Mouse (Mus musculus) megakaryocyte-erythroid progenitor cell, adult 5 weeks (primary cell): ENCODE measurements around the gene Tac2. TPM values are rescaled to one million over a fixed set of nuclear protein-coding genes. Genes with fewer than 3 reads are reported as not detected.

ENCODE experiments used
- polyA plus RNA-seq: library from polyadenylated mRNA; stranded (reverse); fragments of >175 nt; gene quantifications from 2 replicates; pipeline ENCODE4 v1.2.3, GENCODE M21; 2012

Tac2 gene
- 0.56 and 0.88 TPM in 2 replicates for polyA plus RNA-seq

DNA sequence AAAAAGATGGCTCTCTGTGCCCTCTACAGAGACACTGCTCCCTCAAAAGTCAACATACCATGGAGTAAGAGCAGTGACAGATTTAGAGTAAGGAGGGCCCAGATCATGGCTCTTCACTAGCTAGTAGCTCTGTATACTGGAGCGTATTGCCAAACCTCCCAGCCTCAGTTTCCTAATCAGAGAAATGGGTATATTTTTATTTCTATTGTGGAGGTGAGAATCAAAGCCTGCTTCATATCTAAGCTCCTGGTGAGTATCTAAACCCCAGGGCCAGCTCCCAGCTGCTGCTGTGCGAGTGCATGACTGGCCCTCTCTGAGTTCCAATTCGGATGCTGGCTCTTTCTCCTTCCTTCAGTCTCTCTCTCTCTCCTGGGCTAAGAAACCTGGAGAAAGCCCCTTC is at the start of gene Tac2:
Gene Tac2, plus strand, starts transcription at position 301 of the 400 bp plus-strand sequence.

GRCm38 (mm10) chr10:127704766-127705220 is 19.5 kb upstream of the Tac2 start, which contains the start of gene Myo1a:
TSS of gene Myo1a (plus strand) at chr10:127705170.

GRCm38 (mm10) chr10:127739083-127739660 is 14.9 kb downstream of the Tac2 start, which contains the start of gene Zbtb39:
TSS of gene Zbtb39 (plus strand) at chr10:127739538.

DNA sequence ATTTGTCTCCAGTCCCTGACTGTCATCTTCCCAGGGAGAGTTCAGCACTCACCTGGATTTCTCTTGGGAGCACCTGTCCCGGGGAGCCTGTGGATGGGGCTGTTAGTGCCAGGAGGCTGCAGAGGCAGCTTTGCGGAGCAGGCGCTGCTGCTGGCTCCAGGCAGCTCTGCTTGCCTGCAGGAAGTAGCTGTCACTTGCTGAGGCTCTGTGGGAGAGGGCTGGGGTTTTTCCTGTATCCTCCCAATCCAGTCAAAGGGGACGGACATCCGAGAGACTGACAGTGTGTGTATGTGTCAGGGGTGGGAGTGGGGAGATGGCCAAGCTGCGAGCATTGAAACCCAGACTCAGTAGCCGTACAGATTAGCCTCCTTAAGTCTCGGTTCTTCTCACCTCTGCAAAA is 27.3 kb downstream of the Tac2 start, which contains the start of gene Gpr182:
Gene Gpr182, minus strand, starts transcription at position 185 of the 400 bp plus-strand sequence.

GRCm38 (mm10) chr10:127759181-127760110 is 35.2 kb downstream of the Tac2 start, which contains the start of the genes Rdh1 and Rdh16f1:
TSS of gene Rdh1 (plus strand) at chr10:127759721.
TSS of gene Rdh16f1 (plus strand) at chr10:127759787.

GRCm38 (mm10) chr10:127776011-127776410 is 51.7 kb downstream of the Tac2 start, which contains the start of gene Rdh9:
TSS of gene Rdh9 (plus strand) at chr10:127776386.

Other genes starting within 250 kb of the Tac2 start
- gene Stac3, start 222.8 kb upstream of the Tac2 start, polyA plus RNA-seq, result 1.1 and 1.8 TPM in 2 replicates
- 0.38 TPM in 1 of 2 replicates, not detected in the other for gene Ndufa4l2, start 209.5 kb upstream of the Tac2 start, polyA plus RNA-seq
- gene Shmt2, start 202.0 kb upstream of the Tac2 start, polyA plus RNA-seq, result 201 and 228 TPM in 2 replicates
- 0.10 and 0.17 TPM in 2 replicates for gene Nxph4, start 189.9 kb upstream of the Tac2 start, polyA plus RNA-seq
- 19.8 and 39.8 TPM in 2 replicates for gene Lrp1, start 103.3 kb upstream of the Tac2 start, polyA plus RNA-seq
- 48.1 and 50.8 TPM in 2 replicates for gene Stat6, start 81.5 kb upstream of the Tac2 start, polyA plus RNA-seq
- 1.4 and 2.7 TPM in 2 replicates for gene Nemp1, start 57.6 kb upstream of the Tac2 start, polyA plus RNA-seq
- 29.9 and 35.3 TPM in 2 replicates for gene Nab2, start 55.9 kb upstream of the Tac2 start, polyA plus RNA-seq
- gene Myo1a, start 19.3 kb upstream of the Tac2 start, polyA plus RNA-seq, result 0.04 TPM in 1 of 2 replicates, not detected in the other
- gene Zbtb39, start 15.1 kb downstream of the Tac2 start, polyA plus RNA-seq, result 3.3 and 4.3 TPM in 2 replicates
- 0.01 TPM in 1 of 2 replicates, not detected in the other for gene Gpr182, start 27.3 kb downstream of the Tac2 start, polyA plus RNA-seq
- gene Rdh1, start 35.2 kb downstream of the Tac2 start, polyA plus RNA-seq, result 0.02 TPM in 1 of 2 replicates, not detected in the other
- gene Rdh16f1, start 35.3 kb downstream of the Tac2 start, polyA plus RNA-seq, result not detected in 2 replicates
- gene Rdh9, start 51.9 kb downstream of the Tac2 start, polyA plus RNA-seq, result not detected in 2 replicates
- gene Rdh16, start 76.7 kb downstream of the Tac2 start, polyA plus RNA-seq, result 0.03 TPM in 1 of 2 replicates, not detected in the other
- gene Rdh19, start 125.5 kb downstream of the Tac2 start, polyA plus RNA-seq, result not detected in 2 replicates
- gene Rdh16f2, start 142.0 kb downstream of the Tac2 start, polyA plus RNA-seq, result not detected in 2 replicates
- gene Rdh7, start 164.3 kb downstream of the Tac2 start, polyA plus RNA-seq, result not detected in 2 replicates
- gene Sdr9c7, start 174.0 kb downstream of the Tac2 start, polyA plus RNA-seq, result not detected in 2 replicates